Mouse (Mus musculus) layer of hippocampus, adult 9-11 months (tissue): ENCODE results near the gene D16Ertd472e.
"Not testable (repeated sequence)": the region's sequence is repeated elsewhere in the genome, so short reads cannot be mapped to it uniquely, and the experiment has no call there.

ENCODE experiments used
- DNase-seq: peaks from one replicate; pipeline ENCODE4 v3.0.0; 2022

The D16Ertd472e gene

GRCm38 (mm10) chr16:78564110-78564821, 12.2 kb downstream of the D16Ertd472e start:
- no peak for DNase-seq

DNA sequence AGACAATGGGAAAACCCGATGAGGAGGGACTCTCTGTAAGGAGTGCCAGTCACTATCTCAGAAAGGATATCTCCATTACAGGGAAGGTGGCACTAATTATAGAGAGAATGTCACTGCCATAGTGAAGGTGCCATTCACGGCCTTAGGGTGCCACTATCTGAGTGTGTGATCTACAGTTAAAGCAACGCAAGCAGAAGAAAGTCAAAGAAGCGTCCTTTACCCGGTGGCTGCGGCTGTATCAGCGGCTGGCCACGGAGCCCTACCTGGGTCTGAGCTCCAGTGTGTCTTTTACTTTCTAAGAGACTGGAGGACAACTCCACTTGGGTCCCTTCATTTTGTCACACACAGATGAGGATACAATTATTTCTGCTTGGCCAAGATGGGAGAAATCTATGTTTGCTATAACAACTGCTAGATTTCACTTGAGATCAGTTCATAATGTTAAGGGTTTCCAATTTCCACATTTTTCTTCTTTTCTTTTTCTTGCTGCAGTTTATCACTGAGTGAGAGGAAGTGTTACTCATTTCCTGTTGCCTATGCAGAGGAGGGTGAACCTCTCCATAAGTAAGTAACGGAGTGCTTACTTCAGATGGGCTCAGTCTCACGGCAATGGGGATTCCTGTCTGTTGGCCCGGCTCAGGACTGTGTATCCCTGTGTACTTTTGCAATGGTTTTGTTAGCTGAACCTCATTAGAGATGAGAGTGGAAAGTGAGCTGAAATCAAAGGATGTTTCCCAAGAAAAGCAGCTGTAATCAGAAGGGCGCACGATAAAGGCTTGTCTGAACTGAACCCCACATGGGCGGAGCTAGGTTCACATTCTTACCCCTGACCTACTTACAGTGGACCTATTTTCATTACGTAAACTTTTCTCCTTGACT, 13.2 kb downstream of the D16Ertd472e start:
- no peak for DNase-seq

DNA sequence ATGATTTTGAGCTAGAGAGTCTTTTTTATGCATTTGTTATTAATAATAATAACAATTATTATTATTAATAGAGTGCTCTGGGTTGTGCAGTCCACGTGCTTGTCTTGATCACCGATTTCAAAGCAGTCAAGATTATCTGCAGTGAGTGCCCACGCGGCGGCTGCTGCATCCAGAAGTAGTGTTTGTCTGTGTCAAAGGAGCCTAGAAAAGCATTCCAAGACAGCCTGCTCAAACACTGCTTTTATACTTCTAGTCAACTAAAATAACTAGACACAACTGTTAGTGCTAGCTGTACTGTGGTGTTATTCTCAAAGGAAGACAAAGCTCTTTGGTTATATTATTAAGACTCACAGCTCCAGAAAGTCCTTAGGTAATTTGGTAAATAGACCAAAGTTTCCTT, 15.9 kb downstream of the D16Ertd472e start:
- no peak for DNase-seq

- DNase-seq: no peak
Measured at GRCm38 (mm10) chr16:78560063-78560462, 16.4 kb downstream of the D16Ertd472e start.

DNA sequence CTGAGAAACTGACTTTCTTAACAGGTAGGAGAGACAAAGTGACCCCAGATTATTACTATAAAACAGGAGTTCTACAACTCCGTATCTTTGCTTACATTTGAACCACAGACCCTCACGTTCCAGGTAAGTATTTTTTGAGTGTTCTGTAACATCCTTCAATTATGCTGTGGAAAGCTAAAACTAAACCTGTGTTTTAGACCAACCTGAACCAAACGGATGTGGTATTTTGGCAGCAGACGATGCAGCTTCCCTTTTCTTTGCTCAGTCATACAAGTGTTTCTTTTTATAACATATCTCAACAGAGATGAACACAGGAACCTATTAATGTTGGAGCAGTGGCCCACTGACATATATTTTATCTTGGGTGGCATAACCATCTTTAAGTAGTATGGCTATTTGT, 18.9 kb downstream of the D16Ertd472e start:
- DNase-seq: no peak

DNA sequence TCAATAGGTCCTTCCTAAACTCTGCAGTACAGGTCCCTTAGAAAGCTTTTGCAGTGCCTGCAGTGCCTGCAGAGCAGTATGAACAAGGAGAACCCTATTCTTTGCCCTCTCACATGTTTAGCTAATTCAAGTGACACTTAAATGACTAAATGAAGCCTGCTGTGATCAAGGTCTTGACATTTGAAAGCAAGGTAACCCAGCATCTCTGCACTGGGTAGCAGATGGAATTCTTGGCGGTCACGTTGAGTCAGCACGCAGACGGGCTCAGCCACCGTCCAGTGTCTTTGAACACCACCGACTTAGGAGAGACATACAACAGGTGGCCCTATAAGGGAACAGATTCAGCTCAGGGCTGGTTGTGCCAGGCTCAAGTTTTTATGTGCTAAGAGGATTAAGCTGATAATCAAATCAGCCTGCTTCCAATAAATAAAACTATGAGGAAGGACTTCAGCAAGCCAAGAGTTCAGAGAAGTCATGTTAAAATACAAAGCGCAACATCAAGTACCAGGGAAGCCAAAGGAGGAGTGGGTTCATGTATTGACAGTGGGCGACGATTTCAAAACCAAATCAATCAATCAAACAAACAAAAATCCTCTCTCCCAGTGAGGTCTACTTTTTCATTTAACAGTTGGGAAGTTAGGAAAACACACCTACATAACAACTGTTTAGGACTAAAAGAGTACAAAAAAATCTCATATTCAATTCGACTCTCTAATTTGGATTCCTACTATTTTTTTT, 21.4 kb downstream of the D16Ertd472e start:
- peak; percentile 56 for DNase-seq

DNA sequence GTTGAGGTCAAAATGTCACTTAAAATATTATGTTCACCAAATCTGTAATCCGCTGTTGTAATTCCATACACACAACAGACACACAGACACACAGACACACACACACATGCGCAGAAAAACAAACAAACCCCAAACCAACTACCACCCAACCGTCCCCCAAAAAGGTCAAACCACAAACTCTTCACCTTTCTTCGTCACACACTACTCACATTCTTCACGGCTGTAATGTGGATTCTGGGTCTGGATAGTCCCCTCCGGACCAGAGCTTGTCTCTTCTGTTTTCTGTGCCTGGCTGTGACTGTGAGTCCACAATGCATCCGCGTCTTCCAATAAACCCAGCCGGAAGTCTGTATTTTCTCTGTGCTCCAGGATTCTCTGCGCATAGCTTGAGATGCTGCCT, 29.1 kb downstream of the D16Ertd472e start:
- DNase-seq: no peak

DNA sequence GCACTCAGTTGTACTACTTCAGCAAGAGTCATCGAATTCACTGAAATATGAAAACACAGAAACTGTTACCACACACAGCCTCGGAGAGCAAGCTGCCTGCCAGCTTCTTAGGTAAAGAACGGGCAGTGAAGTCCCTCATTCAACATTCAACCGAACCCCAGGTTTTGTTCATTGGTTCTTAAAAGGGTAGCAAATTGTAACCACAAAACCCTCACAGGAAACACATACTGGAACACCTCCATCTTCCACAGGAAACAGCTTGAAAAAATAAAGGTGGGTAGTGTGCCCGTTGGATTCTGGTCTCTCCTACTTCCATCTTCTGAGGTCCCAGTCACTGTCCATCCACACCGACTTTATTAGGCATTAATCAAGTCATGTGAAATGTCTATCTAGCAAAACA, 30.0 kb downstream of the D16Ertd472e start:
- no peak for DNase-seq

DNA sequence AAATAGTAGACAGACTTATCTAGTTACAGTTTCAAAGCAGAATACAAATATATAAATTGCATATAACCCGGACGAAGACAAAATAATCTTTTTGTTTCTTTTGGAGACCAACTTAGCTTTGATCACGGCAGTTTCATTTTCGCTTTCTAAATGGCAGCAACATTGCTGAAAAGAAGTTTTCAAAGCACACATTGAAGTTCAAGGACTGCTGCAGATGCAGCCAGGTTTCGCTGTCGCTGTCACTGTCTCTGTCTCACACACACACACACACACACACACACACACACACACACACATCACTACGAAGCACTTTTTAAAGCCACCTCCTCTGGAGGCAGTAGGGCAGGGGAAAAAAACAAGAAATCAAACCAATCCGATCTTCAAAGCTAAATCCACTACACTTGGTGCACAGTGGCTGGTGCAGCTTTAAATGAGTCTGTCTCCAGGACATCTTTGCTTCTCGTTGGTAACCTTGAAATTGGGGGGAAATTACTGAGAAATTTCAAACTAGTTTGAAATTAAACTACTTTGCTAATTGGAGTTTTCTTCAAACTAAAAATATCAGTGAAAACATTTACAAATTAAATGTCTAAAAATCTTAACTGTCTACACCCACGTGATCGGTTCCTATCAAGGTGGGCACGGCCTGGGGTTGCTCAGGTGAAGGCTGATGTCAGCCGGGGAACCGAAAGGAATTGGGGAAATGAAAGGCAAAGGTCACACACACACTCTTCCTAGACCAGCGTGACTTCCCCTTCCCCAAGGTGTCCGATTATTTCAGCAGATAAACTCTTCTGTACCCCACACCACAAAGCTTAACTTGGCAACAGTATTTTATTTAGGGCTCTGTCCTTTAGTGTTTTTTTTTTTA, 35.9 kb downstream of the D16Ertd472e start:
- no peak for DNase-seq

GRCm38 (mm10) chr16:78537798-78538422, 38.6 kb downstream of the D16Ertd472e start:
- no peak for DNase-seq

GRCm38 (mm10) chr16:78537322-78537721, 39.2 kb downstream of the D16Ertd472e start:
- DNase-seq: no peak

DNA sequence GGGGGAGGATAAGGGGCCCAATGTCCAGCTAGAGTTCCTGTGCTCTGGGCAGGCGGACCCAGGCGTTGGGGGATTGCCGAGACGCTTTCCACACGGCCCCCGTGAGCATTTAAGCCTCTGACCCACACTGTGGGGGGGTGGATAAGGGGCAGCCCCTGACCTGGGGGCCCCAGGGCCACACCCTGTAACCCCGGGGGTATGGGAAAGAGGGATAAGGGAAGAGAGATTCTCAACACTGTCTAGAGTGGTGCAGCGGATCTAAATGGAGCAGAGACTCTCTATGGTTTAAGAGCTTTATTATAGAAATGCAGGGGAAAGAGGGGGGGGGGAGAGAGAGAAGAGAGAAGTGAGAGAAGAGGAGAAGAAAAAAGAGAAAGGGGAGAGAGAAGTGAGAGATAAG, 42.0 kb downstream of the D16Ertd472e start:
- no peak for DNase-seq

GRCm38 (mm10) chr16:78531957-78532605, 44.4 kb downstream of the D16Ertd472e start:
- peak; percentile 29 for DNase-seq

GRCm38 (mm10) chr16:78522974-78523373, 53.5 kb downstream of the D16Ertd472e start:
- no peak for DNase-seq

DNA sequence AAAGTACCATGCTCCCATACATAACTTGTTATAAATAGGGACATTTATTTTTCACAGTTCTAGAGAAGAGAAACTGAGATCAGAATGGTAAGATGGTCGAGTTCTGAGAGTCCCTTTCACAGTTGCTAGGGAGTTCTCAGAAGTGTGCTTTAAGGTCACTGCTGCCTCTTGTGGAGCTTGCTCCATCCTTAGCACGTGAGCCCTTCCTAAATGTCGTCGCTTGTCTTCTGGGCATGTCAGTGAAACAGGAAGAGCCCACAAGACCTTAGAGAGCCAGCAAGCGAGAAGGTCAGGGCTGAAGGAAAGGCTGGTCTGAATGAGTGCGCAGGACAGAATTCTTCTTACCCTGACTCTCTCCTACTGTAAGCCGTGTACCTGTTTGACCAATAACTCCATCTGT, 57.8 kb downstream of the D16Ertd472e start:
- no peak for DNase-seq

- DNase-seq: no peak
Measured at GRCm38 (mm10) chr16:78517171-78517570, 59.3 kb downstream of the D16Ertd472e start.

DNA sequence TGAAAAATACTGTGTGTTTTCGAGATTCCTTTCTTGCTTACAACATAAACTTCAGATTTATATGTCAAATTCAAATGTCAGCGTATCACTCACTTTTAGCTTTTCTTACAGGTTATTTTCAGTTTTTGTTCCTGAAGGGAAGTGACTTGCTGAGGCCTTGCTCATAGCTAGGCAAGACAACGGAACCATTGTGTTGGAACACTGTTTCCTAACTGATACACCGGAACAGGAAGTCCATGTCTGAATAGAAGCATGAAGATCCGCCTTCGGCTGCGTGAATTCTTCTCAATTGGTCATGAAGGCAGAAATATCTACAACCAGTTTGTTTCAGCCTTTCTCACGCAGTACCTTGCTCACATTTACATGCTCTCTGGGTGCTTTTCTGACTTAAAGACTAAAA, 65.0 kb downstream of the D16Ertd472e start:
- no peak for DNase-seq

GRCm38 (mm10) chr16:78502492-78502891, 74.0 kb downstream of the D16Ertd472e start:
- no peak for DNase-seq

DNA sequence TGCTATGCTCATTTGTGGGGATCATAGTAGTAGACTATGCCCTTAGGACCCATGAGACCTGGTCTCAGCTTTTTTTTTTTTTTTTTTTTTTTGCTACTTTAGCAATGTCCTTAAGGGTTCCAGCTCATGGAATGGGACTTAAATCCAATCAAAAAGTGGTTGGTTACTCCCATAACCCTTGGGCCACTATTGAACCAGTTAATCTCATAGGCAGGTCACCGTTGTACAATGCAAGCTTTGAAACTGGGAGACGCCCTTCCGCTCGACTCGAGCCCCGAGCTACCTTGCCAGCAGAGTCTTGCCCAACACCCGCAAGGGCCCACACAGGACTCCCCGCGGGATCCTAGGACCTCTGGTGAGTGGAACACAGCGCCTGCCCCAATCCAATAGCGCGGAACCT, 83.8 kb downstream of the D16Ertd472e start:
- not testable (repeated sequence) for DNase-seq

GRCm38 (mm10) chr16:78490779-78491178, 85.7 kb downstream of the D16Ertd472e start:
- DNase-seq: no peak
